8 mouse cellular contexts compared by ENCODE assay signal in genomic region chr1:74304339-74304790, GRCm38 (mm10). TPM values are rescaled to one million over a fixed set of nuclear protein-coding genes. Genes with fewer than 3 reads are reported as not detected.
A peak's percentile ranks its signal among the peaks of the same experiment; 100 is the strongest.
DNase-seq lines count a peak whose midpoint lies in the region; ATAC-seq lines count a peak whose summit lies in the region.

No protein-coding gene starts in this region.

- peaks cover 42% of the 10 kb centered on the region for H3K4me1 ChIP-seq in heart, embryonic 16.5 days (ENCODE audit: control insufficient read depth, insufficient read depth, low read length)
- peaks cover 28% of the 10 kb centered on the region for H3K4me1 ChIP-seq in brown adipose tissue, adult 24 weeks (ENCODE audit: control insufficient read depth, insufficient read depth, insufficient read length, low read length)
- peaks cover 15% of the 10 kb centered on the region for H3K4me1 ChIP-seq in intestine, embryonic 14.5 days (replicated peaks; ENCODE audit: control insufficient read depth, insufficient read depth, low read length)
- peaks cover 12% of the 10 kb centered on the region for H3K4me1 ChIP-seq in midbrain, embryonic 13.5 days (replicated peaks)

- no peaks in the 10 kb centered on the region for H3K36me3 ChIP-seq in heart, embryonic 16.5 days (ENCODE audit: control insufficient read depth, insufficient read depth)
- H3K36me3 ChIP-seq in intestine, embryonic 14.5 days (ENCODE audit: control insufficient read depth, insufficient read depth, low read length) = no peaks in the 10 kb centered on the region
- H3K36me3 ChIP-seq in midbrain, embryonic 13.5 days = no peaks in the 10 kb centered on the region

- no peak for DNase-seq in heart, adult 8-10 months (ENCODE audit: low spot score)
- DNase-seq in intestine, embryonic 14.5 days (ENCODE audit: low spot score) = no peak
- DNase-seq in left cerebral cortex, postnatal 14 days (ENCODE audit: low spot score in 2 of 2) = no peak
- no peak for DNase-seq in thymus, postnatal 36 days

- peak overlapping the region; percentile 93 for H3K9ac ChIP-seq in heart, embryonic 16.5 days (ENCODE audit: low read length)
- peak overlapping the region; percentile 62 for H3K9ac ChIP-seq in intestine, embryonic 14.5 days (ENCODE audit: low read length)
- H3K9ac ChIP-seq in midbrain, embryonic 13.5 days (replicated peaks) = peak overlapping the region; percentile 62; the same call in 1 of the 2 replicates

- H3K27me3 ChIP-seq in heart, embryonic 16.5 days (ENCODE audit: control insufficient read depth, insufficient read depth, low read length) = no peaks in the 10 kb centered on the region
- H3K27me3 ChIP-seq in intestine, embryonic 14.5 days (replicated peaks; ENCODE audit: control insufficient read depth, insufficient read depth, low read length) = no peaks in the 10 kb centered on the region
- H3K27me3 ChIP-seq in midbrain, embryonic 13.5 days = peaks cover 19% of the 10 kb centered on the region

- intact Hi-C loops in left cerebral cortex, postnatal 14 days (cut with DNase I) = no loop called here

- 11% methylated on average over 12 of the region's 12 CpGs for WGBS in heart, embryonic 16.5 days
- 7% methylated on average over 12 of the region's 12 CpGs for WGBS in intestine, embryonic 14.5 days
- WGBS in midbrain, embryonic 13.5 days = 12% methylated on average over 12 of the region's 12 CpGs

- peak overlapping the region; percentile 85 for H3K4me3 ChIP-seq in heart, embryonic 16.5 days (ENCODE audit: low read length)
- peak overlapping the region; percentile 98 for H3K4me3 ChIP-seq in brown adipose tissue, adult 24 weeks (ENCODE audit: insufficient read depth, low read depth, low read length)
- H3K4me3 ChIP-seq in intestine, embryonic 14.5 days (ENCODE audit: low read depth, low read length) = peak overlapping the region; percentile 79
- H3K4me3 ChIP-seq in midbrain, embryonic 13.5 days (replicated peaks) = peak overlapping the region; percentile 42

- H3K4me2 ChIP-seq in heart, embryonic 16.5 days (ENCODE audit: low read depth, low read length) = peak overlapping the region; percentile 83
- peak overlapping the region; percentile 66 for H3K4me2 ChIP-seq in intestine, embryonic 14.5 days (ENCODE audit: low read length)
- peak overlapping the region; percentile 74 for H3K4me2 ChIP-seq in midbrain, embryonic 13.5 days (replicated peaks)

- H3K27ac ChIP-seq in heart, embryonic 16.5 days (ENCODE audit: low read length) = peak overlapping the region; percentile 95
- peak overlapping the region; percentile 99 for H3K27ac ChIP-seq in brown adipose tissue, adult 24 weeks (replicated peaks; ENCODE audit: low read depth, low read length)
- peak overlapping the region; percentile 87 for H3K27ac ChIP-seq in intestine, embryonic 14.5 days (ENCODE audit: low read depth)
- H3K27ac ChIP-seq in midbrain, embryonic 13.5 days = no peak overlapping the region

- 0 out of 2 replicates have a peak, but pooled peaks have one; percentile 3 for ATAC-seq in heart, embryonic 16.5 days (replicated peaks; ENCODE audit: extremely low read depth, insufficient read depth, low FRiP score)
- ATAC-seq in intestine, embryonic 14.5 days (replicated peaks; ENCODE audit: low FRiP score, low TSS enrichment, low read depth) = 0 out of 2 replicates have a peak, but pooled peaks have one; percentile 0
- ATAC-seq in midbrain, embryonic 13.5 days = no peak
- no peak for ATAC-seq in activated CD4-positive, CD25-positive, alpha-beta regulatory T cell, adult 4 months

- no peaks in the 10 kb centered on the region for H3K9me3 ChIP-seq in heart, embryonic 16.5 days (replicated peaks; ENCODE audit: control insufficient read depth, low read length)
- H3K9me3 ChIP-seq in intestine, embryonic 14.5 days (ENCODE audit: control insufficient read depth, low read length) = no peaks in the 10 kb centered on the region
- no peaks in the 10 kb centered on the region for H3K9me3 ChIP-seq in midbrain, embryonic 13.5 days

RNA-seq across cellular contexts. Expression of gene Tmbim1, which starts 1.1 kb away (rescaled TPM):
- polyA plus RNA-seq in heart, embryonic 16.5 days (2015; fragmentation: Nextera tagmentation; extraction: Ambion mirVana) = 51.2 and 51.4 TPM in 2 replicates
- 10 to 100 TPM; 40.4 to 45.1 (median 44.2) TPM for total RNA-seq in heart, adult 8-10 months (2022)
- 34.6 and 41.7 TPM in 2 replicates for polyA plus RNA-seq in brown adipose tissue, adult 24 weeks (2012; ENCODE audit: insufficient read depth, insufficient read length, missing spikeins)
- 36.4 and 42.6 TPM in 2 replicates for polyA plus RNA-seq in intestine, embryonic 14.5 days (2014; fragmentation: Nextera tagmentation; extraction: Ambion mirVana)
- polyA plus RNA-seq in midbrain, embryonic 13.5 days (2015; fragmentation: Nextera tagmentation; extraction: Ambion mirVana) = 6.3 and 7.1 TPM in 2 replicates
- total RNA-seq in left cerebral cortex, postnatal 14 days (2021) = 10 to 100 TPM; 16.3 to 17.8 TPM
- polyA plus RNA-seq in activated CD4-positive, CD25-positive, alpha-beta regulatory T cell, adult 4 months (2017; shearing (Covaris generic)) = 10 to 100 TPM; 13.1 to 16.1 TPM

RNA-seq across cellular contexts. Expression of gene Pnkd, which starts 19.6 kb away (rescaled TPM):
- 314 and 324 TPM in 2 replicates for polyA plus RNA-seq in heart, embryonic 16.5 days (2015; fragmentation: Nextera tagmentation; extraction: Ambion mirVana)
- 100 to 1,000 TPM; 125 to 142 (median 135) TPM for total RNA-seq in heart, adult 8-10 months (2022)
- polyA plus RNA-seq in brown adipose tissue, adult 24 weeks (2012; ENCODE audit: insufficient read depth, insufficient read length, missing spikeins) = 117 and 146 TPM in 2 replicates
- polyA plus RNA-seq in intestine, embryonic 14.5 days (2014; fragmentation: Nextera tagmentation; extraction: Ambion mirVana) = 139 and 142 TPM in 2 replicates
- 81.5 and 92.2 TPM in 2 replicates for polyA plus RNA-seq in midbrain, embryonic 13.5 days (2015; fragmentation: Nextera tagmentation; extraction: Ambion mirVana)
- 100 to 1,000 TPM; 118 to 134 TPM for total RNA-seq in left cerebral cortex, postnatal 14 days (2021)
- 10 to 100 TPM; 80.2 to 97.8 TPM for polyA plus RNA-seq in activated CD4-positive, CD25-positive, alpha-beta regulatory T cell, adult 4 months (2017; shearing (Covaris generic))

RNA-seq across cellular contexts. Expression of gene Aamp, which starts 19.8 kb away (rescaled TPM):
- polyA plus RNA-seq in heart, embryonic 16.5 days (2015; fragmentation: Nextera tagmentation; extraction: Ambion mirVana) = 214 and 223 TPM in 2 replicates
- 100 to 1,000 TPM in 2 of 4 experiments, 10 to 100 TPM in 2; 95.4 to 107 (median 99.6) TPM for total RNA-seq in heart, adult 8-10 months (2022)
- 66.7 and 77.7 TPM in 2 replicates for polyA plus RNA-seq in brown adipose tissue, adult 24 weeks (2012; ENCODE audit: insufficient read depth, insufficient read length, missing spikeins)
- polyA plus RNA-seq in intestine, embryonic 14.5 days (2014; fragmentation: Nextera tagmentation; extraction: Ambion mirVana) = 252 and 269 TPM in 2 replicates
- 198 and 203 TPM in 2 replicates for polyA plus RNA-seq in midbrain, embryonic 13.5 days (2015; fragmentation: Nextera tagmentation; extraction: Ambion mirVana)
- total RNA-seq in left cerebral cortex, postnatal 14 days (2021) = 100 to 1,000 TPM; 135 to 137 TPM
- polyA plus RNA-seq in activated CD4-positive, CD25-positive, alpha-beta regulatory T cell, adult 4 months (2017; shearing (Covaris generic)) = 100 to 1,000 TPM; 139 to 184 TPM

RNA-seq across cellular contexts. Expression of gene Gpbar1, which starts 26.0 kb away (rescaled TPM):
- 0.22 and 0.30 TPM in 2 replicates for polyA plus RNA-seq in heart, embryonic 16.5 days (2015; fragmentation: Nextera tagmentation; extraction: Ambion mirVana)
- total RNA-seq in heart, adult 8-10 months (2022) = not detected
- not detected in 2 replicates for polyA plus RNA-seq in brown adipose tissue, adult 24 weeks (2012; ENCODE audit: insufficient read depth, insufficient read length, missing spikeins)
- polyA plus RNA-seq in intestine, embryonic 14.5 days (2014; fragmentation: Nextera tagmentation; extraction: Ambion mirVana) = 9.1 and 10.7 TPM in 2 replicates
- polyA plus RNA-seq in midbrain, embryonic 13.5 days (2015; fragmentation: Nextera tagmentation; extraction: Ambion mirVana) = 0.24 and 0.31 TPM in 2 replicates
- total RNA-seq in left cerebral cortex, postnatal 14 days (2021) = not detected
- polyA plus RNA-seq in activated CD4-positive, CD25-positive, alpha-beta regulatory T cell, adult 4 months (2017; shearing (Covaris generic)) = under 1 TPM in 1 of 2 experiments, not detected in 1; 0.32 TPM

RNA-seq across cellular contexts. Expression of gene Catip, which starts 57.5 kb away (rescaled TPM):
- polyA plus RNA-seq in heart, embryonic 16.5 days (2015; fragmentation: Nextera tagmentation; extraction: Ambion mirVana) = 0.62 and 1.1 TPM in 2 replicates
- under 1 TPM; 0.17 to 0.37 (median 0.25) TPM for total RNA-seq in heart, adult 8-10 months (2022)
- polyA plus RNA-seq in brown adipose tissue, adult 24 weeks (2012; ENCODE audit: insufficient read depth, insufficient read length, missing spikeins) = not detected in 2 replicates
- polyA plus RNA-seq in intestine, embryonic 14.5 days (2014; fragmentation: Nextera tagmentation; extraction: Ambion mirVana) = 0.60 and 0.82 TPM in 2 replicates
- 0.41 and 0.62 TPM in 2 replicates for polyA plus RNA-seq in midbrain, embryonic 13.5 days (2015; fragmentation: Nextera tagmentation; extraction: Ambion mirVana)
- 1 to 10 TPM in 1 of 2 experiments, under 1 TPM in 1; 0.75 to 1.9 TPM for total RNA-seq in left cerebral cortex, postnatal 14 days (2021)
- polyA plus RNA-seq in activated CD4-positive, CD25-positive, alpha-beta regulatory T cell, adult 4 months (2017; shearing (Covaris generic)) = not detected

Comparison
In these comparisons a context has a peak if more than half of its experiments do, and no peak if none do; other contexts are left out.
1. ATAC-seq: peak in heart, embryonic 16.5 days (single experiment) and intestine, embryonic 14.5 days (single experiment); none in midbrain, embryonic 13.5 days (single experiment) and activated CD4-positive, CD25-positive, alpha-beta regulatory T cell, adult 4 months (single experiment).
2. H3K4me3 ChIP-seq: peak in every context shown above with its lines; median percentile 98 in brown adipose tissue, adult 24 weeks; 85 in heart, embryonic 16.5 days; 79 in intestine, embryonic 14.5 days; 42 in midbrain, embryonic 13.5 days.
3. Peak in every context shown above with its lines, with median percentiles within 50 percentile points of each other: H3K4me2 ChIP-seq and H3K9ac ChIP-seq.